ENCODE assay signal across 14 mouse cellular contexts in the genomic region with DNA sequence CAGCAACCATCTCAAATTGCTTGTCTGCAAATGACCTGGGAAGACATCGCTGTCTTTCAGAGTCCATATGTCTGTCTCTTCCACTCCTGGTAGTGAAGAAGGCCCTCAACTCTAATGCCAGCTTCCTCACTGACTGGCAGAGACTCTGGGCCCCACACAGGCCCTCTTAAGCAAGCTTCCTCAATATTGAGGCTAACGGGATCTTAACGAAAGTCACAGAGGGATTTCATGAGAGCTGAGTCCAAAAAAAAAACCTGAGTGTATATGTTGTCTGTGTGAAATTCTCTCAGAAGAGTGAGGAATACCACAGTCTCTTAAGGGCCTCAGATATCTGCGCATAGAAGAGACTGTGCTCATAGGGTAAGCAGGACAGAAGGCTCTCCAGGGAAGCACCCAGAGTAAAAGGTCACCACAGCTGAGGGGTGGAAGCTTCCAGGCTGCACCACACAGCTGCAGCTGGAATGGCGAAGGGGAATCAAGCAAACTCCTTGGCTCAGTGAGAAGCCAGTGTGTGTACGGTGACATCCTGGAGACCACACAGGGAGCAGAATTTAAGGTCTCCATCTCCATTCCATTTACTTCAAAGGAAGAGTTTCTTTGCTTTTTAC. TPM values are rescaled to one million over a fixed set of nuclear protein-coding genes. Genes with fewer than 3 reads are reported as not detected.
DNase-seq lines count a peak whose midpoint lies in the region; ATAC-seq and TF ChIP-seq lines count a peak whose summit lies in the region.
"Had no signal": no experiment of that assay in that cellular context is flagged by ENCODE, and none has a peak within 500 bp of the region (broad histone marks: within the 10 kb centered on the region; RNA-seq: fewer than 3 reads in every experiment).

No protein-coding gene starts in this region.

- 61% methylated on average over 6 of the region's 6 CpGs for WGBS in kidney, postnatal 0 days
- WGBS in embryonic facial prominence, embryonic 15.5 days, result 64% methylated on average over 6 of the region's 6 CpGs
- 66% methylated on average over 6 of the region's 6 CpGs for WGBS in heart, embryonic 15.5 days

- H3K4me1 ChIP-seq in kidney, postnatal 0 days (replicated peaks; ENCODE audit: insufficient read depth, low read length), result no peaks in the 10 kb centered on the region
- peaks cover 4% of the 10 kb centered on the region for H3K4me1 ChIP-seq in embryonic facial prominence, embryonic 15.5 days
- peaks cover 19% of the 10 kb centered on the region for H3K4me1 ChIP-seq in heart, embryonic 15.5 days (replicated peaks)
- H3K4me1 ChIP-seq: forebrain, embryonic 12.5 days had no signal

- no peaks in the 10 kb centered on the region for H3K27me3 ChIP-seq in kidney, postnatal 0 days (ENCODE audit: insufficient read depth, low read length)
- no peaks in the 10 kb centered on the region for H3K27me3 ChIP-seq in embryonic facial prominence, embryonic 15.5 days
- H3K27me3 ChIP-seq in heart, embryonic 15.5 days, result no peaks in the 10 kb centered on the region
- H3K27me3 ChIP-seq: forebrain, embryonic 12.5 days; megakaryocyte, embryonic 14.5 days had no signal

- peak overlapping the region; percentile 6 for H3K27ac ChIP-seq in kidney, postnatal 0 days
- H3K27ac ChIP-seq in embryonic facial prominence, embryonic 15.5 days (replicated peaks), result 0 out of 2 replicates have a peak overlapping the region, but pooled peaks have one; percentile 44
- peak overlapping the region; percentile 69 for H3K27ac ChIP-seq in heart, embryonic 15.5 days
- H3K27ac ChIP-seq: forebrain, embryonic 12.5 days; hindbrain, postnatal 0 days had no signal

- H3K4me3 ChIP-seq in kidney, postnatal 0 days (replicated peaks; ENCODE audit: low read depth, low read length), result no peak overlapping the region
- H3K4me3 ChIP-seq in embryonic facial prominence, embryonic 15.5 days (replicated peaks), result no peak overlapping the region
- H3K4me3 ChIP-seq in heart, embryonic 15.5 days, result no peak overlapping the region
- H3K4me3 ChIP-seq: forebrain, embryonic 12.5 days; megakaryocyte, embryonic 14.5 days had no signal

- peaks cover 17% of the 10 kb centered on the region; the same call in 1 of the 2 replicates for H3K36me3 ChIP-seq in kidney, postnatal 0 days (ENCODE audit: insufficient read depth, low read length)
- peaks cover 83% of the 10 kb centered on the region for H3K36me3 ChIP-seq in embryonic facial prominence, embryonic 15.5 days
- H3K36me3 ChIP-seq in heart, embryonic 15.5 days, result peaks cover 70% of the 10 kb centered on the region

- no peak for DNase-seq in kidney, postnatal 0 days (ENCODE audit: low spot score)
- no peak for DNase-seq in kidney, adult 8-10 months
- no peak for DNase-seq in cerebellum, postnatal 14 days
- no peak for DNase-seq in adrenal gland, postnatal 14 days
- DNase-seq: adrenal gland, adult 8-10 months; cerebellum, adult 11-12 months; layer of hippocampus, adult 9-11 months; right cerebral cortex, postnatal 4 days had no signal

- TF ChIP-seq CTCF in kidney, postnatal 0 days (IDR thresholded peaks at IDR 0.05; ENCODE audit: low read depth), result no peak

- no peak overlapping the region for H3K4me2 ChIP-seq in kidney, postnatal 0 days (ENCODE audit: low read length)
- H3K4me2 ChIP-seq in embryonic facial prominence, embryonic 15.5 days (replicated peaks), result no peak overlapping the region
- H3K4me2 ChIP-seq in heart, embryonic 15.5 days, result no peak overlapping the region
- H3K4me2 ChIP-seq: forebrain, embryonic 12.5 days had no signal

- ATAC-seq in kidney, postnatal 0 days (replicated peaks; ENCODE audit: low FRiP score, low read depth), result no peak
- ATAC-seq in embryonic facial prominence, embryonic 15.5 days (ENCODE audit: insufficient number of reproducible peaks, low FRiP score, low TSS enrichment, low read depth), result no peak
- ATAC-seq in heart, embryonic 15.5 days (replicated peaks; ENCODE audit: insufficient number of reproducible peaks, insufficient read depth, low FRiP score, low read depth), result no peak
- ATAC-seq in megakaryocyte progenitor cell, adult 5-6 weeks (replicated peaks; ENCODE audit: poor library complexity), result peak; percentile 53; the same call in 1 of the 2 replicates

- no peak overlapping the region for H3K9ac ChIP-seq in kidney, postnatal 0 days (ENCODE audit: low read depth, low read length)
- no peak overlapping the region for H3K9ac ChIP-seq in embryonic facial prominence, embryonic 15.5 days
- H3K9ac ChIP-seq in heart, embryonic 15.5 days, result no peak overlapping the region
- H3K9ac ChIP-seq: forebrain, embryonic 12.5 days had no signal

- H3K9me3 ChIP-seq in kidney, postnatal 0 days (replicated peaks; ENCODE audit: low read length), result no peaks in the 10 kb centered on the region
- H3K9me3 ChIP-seq in embryonic facial prominence, embryonic 15.5 days (replicated peaks), result no peaks in the 10 kb centered on the region
- no peaks in the 10 kb centered on the region for H3K9me3 ChIP-seq in heart, embryonic 15.5 days (replicated peaks)
- H3K9me3 ChIP-seq: forebrain, embryonic 12.5 days; megakaryocyte, embryonic 14.5 days had no signal

RNA-seq across cellular contexts. Expression of a gene that starts 18.8 kb away (rescaled TPM):
- 1,362 and 1,474 TPM in 2 replicates for polyA plus RNA-seq in kidney, postnatal 0 days (2015; fragmentation: Nextera tagmentation; extraction: Ambion mirVana)
- 285 and 293 TPM in 2 replicates for polyA plus RNA-seq in embryonic facial prominence, embryonic 15.5 days (2015; fragmentation: Nextera tagmentation; extraction: Ambion mirVana)
- polyA plus RNA-seq in heart, embryonic 15.5 days (2015; fragmentation: Nextera tagmentation; extraction: Ambion mirVana), result 751 and 850 TPM in 2 replicates
- total RNA-seq in megakaryocyte progenitor cell, adult 5-6 weeks (2015), result 29.9 and 42.3 TPM in 2 replicates
- total RNA-seq in megakaryocyte progenitor cell, adult 5-6 weeks (2017), result 3.2 TPM in 2 replicates
- 308 and 532 TPM in 2 replicates for total RNA-seq in adrenal gland, postnatal 14 days (2021)

RNA-seq across cellular contexts. Expression of a gene that starts 41.6 kb away (rescaled TPM):
- polyA plus RNA-seq in kidney, postnatal 0 days (2015; fragmentation: Nextera tagmentation; extraction: Ambion mirVana), result 17.5 and 20.3 TPM in 2 replicates
- polyA plus RNA-seq in embryonic facial prominence, embryonic 15.5 days (2015; fragmentation: Nextera tagmentation; extraction: Ambion mirVana), result 23.0 and 24.5 TPM in 2 replicates
- 20.3 and 24.3 TPM in 2 replicates for polyA plus RNA-seq in heart, embryonic 15.5 days (2015; fragmentation: Nextera tagmentation; extraction: Ambion mirVana)
- total RNA-seq in megakaryocyte progenitor cell, adult 5-6 weeks (2015), result 27.6 and 31.8 TPM in 2 replicates
- total RNA-seq in megakaryocyte progenitor cell, adult 5-6 weeks (2017), result 33.8 and 38.6 TPM in 2 replicates
- total RNA-seq in adrenal gland, postnatal 14 days (2021), result 53.8 and 74.2 TPM in 2 replicates

RNA-seq across cellular contexts. Expression of a gene that starts 54.9 kb away (rescaled TPM):
- 1,015 and 1,085 TPM in 2 replicates for polyA plus RNA-seq in kidney, postnatal 0 days (2015; fragmentation: Nextera tagmentation; extraction: Ambion mirVana)
- polyA plus RNA-seq in embryonic facial prominence, embryonic 15.5 days (2015; fragmentation: Nextera tagmentation; extraction: Ambion mirVana), result 512 and 526 TPM in 2 replicates
- polyA plus RNA-seq in heart, embryonic 15.5 days (2015; fragmentation: Nextera tagmentation; extraction: Ambion mirVana), result 497 and 753 TPM in 2 replicates
- total RNA-seq in megakaryocyte progenitor cell, adult 5-6 weeks (2015), result 458 and 490 TPM in 2 replicates
- total RNA-seq in megakaryocyte progenitor cell, adult 5-6 weeks (2017), result 506 and 582 TPM in 2 replicates
- total RNA-seq in adrenal gland, postnatal 14 days (2021), result 379 and 380 TPM in 2 replicates

Comparison
In these comparisons a context has a peak if more than half of its experiments do, and no peak if none do; other contexts are left out.
1. H3K27ac ChIP-seq: peak in every context shown above with its lines; median percentile 69 in heart, embryonic 15.5 days; 44 in embryonic facial prominence, embryonic 15.5 days; 6 in kidney, postnatal 0 days.